Mouse (Mus musculus): Measurements from ENCODE around the gene Hmga2.

DNA sequence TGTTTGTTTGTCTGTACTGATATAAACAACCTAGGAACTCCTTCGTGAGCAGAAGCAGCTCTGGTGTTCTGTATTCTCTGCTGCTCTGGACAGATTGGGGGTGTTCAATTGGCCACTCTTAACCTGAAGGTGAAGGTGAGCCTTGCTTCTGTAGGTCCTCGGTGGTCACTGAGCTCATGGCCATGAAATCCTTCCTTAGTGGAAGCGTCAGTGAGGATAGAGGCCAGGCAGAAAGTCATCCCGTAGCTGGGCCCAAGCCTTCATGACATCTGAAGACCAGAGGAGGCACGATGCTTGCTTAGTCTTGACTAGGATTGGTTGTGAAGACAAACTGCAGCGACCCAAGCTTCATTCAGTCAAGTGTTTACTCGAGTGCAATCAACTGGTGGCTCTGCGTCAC, 35.9 kb upstream of the Hmga2 start:
- TF ChIP-seq CTCF (IDR thresholded peaks at IDR 0.05; ENCODE audit: extremely low read depth, insufficient read depth, low read length): no peak
- TF ChIP-seq POLR2A (IDR thresholded peaks at IDR 0.05; ENCODE audit: extremely low read depth, insufficient read depth, low read length): no peak

All from cortical plate, adult 2 months (tissue).